Mouse (Mus musculus) testis, adult 2 months (tissue): ENCODE data around the gene 1600014C23Rik.

Experiments used
- CTCF ChIP-seq: fragments of 200-500 bp; IDR thresholded peaks from 2 replicates; pipeline ENCODE4 v1.5.1; 2012; ENCODE audit warnings: low read depth, mild to moderate bottlenecking, inconsistent platforms, low read length, moderate library complexity; ENCODE audit not compliant: control insufficient read depth, insufficient read depth, insufficient replicate concordance
- POLR2A ChIP-seq: fragments of 200-500 bp; IDR thresholded peaks from 2 replicates; pipeline ENCODE4 v1.6.1; 2012; ENCODE audit warnings: low read depth, mild to moderate bottlenecking, inconsistent platforms, low read length, moderate library complexity; ENCODE audit not compliant: control insufficient read depth

GRCm38 (mm10) chr17:45708179-45708578, 25.5 kb downstream of the 1600014C23Rik start:
- no peak for TF ChIP-seq POLR2A
- no peak for TF ChIP-seq CTCF
